17 mouse cellular contexts compared by ENCODE assay signal in the genomic region with DNA sequence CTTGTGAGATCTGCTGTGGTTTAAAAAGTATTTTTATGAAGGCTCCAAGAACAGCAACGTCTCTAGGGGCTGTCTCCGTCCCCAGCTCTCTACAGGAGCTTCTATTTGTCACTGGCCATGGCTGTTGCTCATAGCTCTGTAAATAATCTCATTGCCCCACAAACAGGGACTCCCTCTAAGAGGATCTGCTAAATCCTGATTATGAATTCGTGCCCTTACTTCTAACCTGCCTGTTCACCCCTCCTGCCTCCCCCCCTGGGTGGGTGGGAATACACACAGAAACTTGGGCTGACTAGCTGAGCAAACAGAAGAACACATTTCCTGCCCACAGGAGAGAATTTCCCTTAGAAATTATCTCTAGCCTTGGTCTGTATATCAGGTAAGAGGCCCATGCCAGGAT.
"Had no signal": no experiment of that assay in that cellular context is flagged by ENCODE, and none has a peak within 500 bp of the region (broad histone marks: within the 10 kb centered on the region; RNA-seq: fewer than 3 reads in every experiment).

No protein-coding gene starts in this region.

- DNase-seq: left cerebral cortex, postnatal 4 days; liver; liver, embryonic 13.5 days; liver, postnatal 0 days; lung, adult 18-20 months; lung, adult 2 months; lung, embryonic 14.5 days; lung, postnatal 10 days; lung, postnatal 14 days; lung, postnatal 36 days; lung, postnatal 4 days; midbrain, embryonic 14.5 days had no signal

- ATAC-seq: liver, embryonic 12.5 days; liver, postnatal 0 days; lung, postnatal 0 days; midbrain, embryonic 13.5 days; midbrain, embryonic 15.5 days; midbrain, embryonic 16.5 days had no signal
